15 mouse cellular contexts compared by ENCODE assay signal in genomic region chr13:108187994-108188393, GRCm38 (mm10).
"Had no signal": no experiment of that assay in that cellular context is flagged by ENCODE, and none has a peak within 500 bp of the region (broad histone marks: within the 10 kb centered on the region; RNA-seq: fewer than 3 reads in every experiment).

No protein-coding gene starts in this region.

- H3K27ac ChIP-seq: limb, embryonic 15.5 days; liver, embryonic 12.5 days; midbrain, embryonic 13.5 days; neural tube, embryonic 15.5 days; stomach, postnatal 0 days had no signal

- ATAC-seq: liver, embryonic 12.5 days; midbrain, embryonic 13.5 days had no signal

- H3K4me1 ChIP-seq: limb, embryonic 15.5 days; liver, embryonic 12.5 days; midbrain, embryonic 13.5 days; neural tube, embryonic 15.5 days had no signal

- H3K27me3 ChIP-seq: limb, embryonic 15.5 days; liver, embryonic 12.5 days; midbrain, embryonic 13.5 days; neural tube, embryonic 15.5 days had no signal

- H3K4me3 ChIP-seq: limb, embryonic 15.5 days; liver, embryonic 12.5 days; midbrain, embryonic 13.5 days; myocyte; neural tube, embryonic 15.5 days had no signal

- H3K4me2 ChIP-seq: limb, embryonic 15.5 days; liver, embryonic 12.5 days; lung, embryonic 14.5 days; midbrain, embryonic 13.5 days; neural tube, embryonic 15.5 days had no signal

- H3K9ac ChIP-seq: limb, embryonic 15.5 days; liver, embryonic 12.5 days; lung, embryonic 14.5 days; midbrain, embryonic 13.5 days; neural tube, embryonic 15.5 days had no signal

- H3K9me3 ChIP-seq: limb, embryonic 15.5 days; liver, embryonic 12.5 days; midbrain, embryonic 13.5 days; neural tube, embryonic 15.5 days had no signal

- DNase-seq: kidney, adult 11 months; layer of hippocampus, adult 9-11 months; layer of hippocampus, postnatal 36 days; lung, embryonic 14.5 days; lung, postnatal 10 days; lung, postnatal 4 days; right cerebral cortex, adult 18-20 months; right cerebral cortex, postnatal 25 days; thymus, postnatal 4 days had no signal
